Mouse (Mus musculus) mouse embryonic stem cell (cell line): ENCODE results near the gene Gm11127.
"Not testable (repeated sequence)": the region's sequence is repeated elsewhere in the genome, so short reads cannot be mapped to it uniquely, and the experiment has no call there.

Experiments used
- in situ Hi-C, 2 experiments: fragments of 300-500 bp; cut with MboI; formaldehyde crosslinking; loops; 1 replicate in 1 of 2; 3 replicates in 1 of 2; pipeline ENCODE4 v1.14.3; 2019 to 2020; ENCODE audit warnings: low sequenced_read_pairs in 2 of 2, low pct_unique_long_range_greater_than_20kb in 1 of 2, mixed read lengths in 1 of 2; ENCODE audit not compliant: unreplicated experiment in 1 of 2

Gene Gm11127

DNA sequence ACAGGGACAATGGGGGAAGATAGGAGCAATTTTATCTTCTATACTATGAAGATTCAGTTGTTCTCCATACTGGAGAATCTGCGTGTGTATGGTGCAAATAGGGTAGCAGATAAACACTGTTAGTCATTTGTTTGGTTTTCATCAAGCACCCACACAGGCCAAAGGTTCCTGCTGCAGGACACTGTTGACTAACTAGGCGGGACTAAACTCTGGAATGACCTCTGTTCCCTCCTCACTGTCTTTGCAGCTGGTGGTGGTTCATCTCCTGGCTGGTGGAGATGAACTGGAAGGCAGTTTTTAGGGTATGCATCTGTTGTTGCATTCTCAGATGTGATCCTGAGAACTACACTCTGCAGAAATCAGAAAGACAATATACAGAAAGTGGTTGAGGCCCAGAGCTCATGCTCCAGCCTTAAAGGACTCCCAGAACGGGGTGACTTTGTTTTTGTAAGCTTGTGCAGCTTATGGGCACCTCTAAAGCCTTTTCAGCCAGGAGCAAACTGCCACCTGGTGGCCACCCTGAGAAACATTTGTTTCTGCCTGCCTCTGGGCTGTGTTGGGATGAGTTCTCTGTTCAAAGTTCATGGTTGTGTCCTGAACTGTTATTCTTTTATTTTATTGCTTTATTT is 23.0 kb downstream of the Gm11127 start:
- in situ Hi-C loops, result not testable (repeated sequence)

DNA sequence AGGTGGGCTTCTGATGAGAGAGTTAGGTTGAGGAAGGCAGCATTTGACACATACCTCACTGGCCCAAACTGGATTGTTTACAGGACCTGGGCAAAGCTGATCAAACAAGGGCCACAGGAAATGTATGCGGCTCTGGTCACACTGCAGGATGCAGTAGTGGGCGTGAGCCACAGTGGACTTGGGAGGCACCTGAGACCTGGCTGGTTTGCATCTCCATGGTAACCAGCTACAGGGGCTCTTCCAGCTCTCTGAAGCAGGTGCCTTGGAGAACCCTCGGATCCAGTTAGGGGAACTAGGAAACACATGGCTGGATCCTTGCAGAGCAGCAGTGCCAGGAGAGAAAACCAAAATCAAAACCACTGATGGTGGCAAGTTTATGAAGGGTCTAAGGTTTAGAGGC is 23.6 kb downstream of the Gm11127 start:
- in situ Hi-C loops, result not testable (repeated sequence)

DNA sequence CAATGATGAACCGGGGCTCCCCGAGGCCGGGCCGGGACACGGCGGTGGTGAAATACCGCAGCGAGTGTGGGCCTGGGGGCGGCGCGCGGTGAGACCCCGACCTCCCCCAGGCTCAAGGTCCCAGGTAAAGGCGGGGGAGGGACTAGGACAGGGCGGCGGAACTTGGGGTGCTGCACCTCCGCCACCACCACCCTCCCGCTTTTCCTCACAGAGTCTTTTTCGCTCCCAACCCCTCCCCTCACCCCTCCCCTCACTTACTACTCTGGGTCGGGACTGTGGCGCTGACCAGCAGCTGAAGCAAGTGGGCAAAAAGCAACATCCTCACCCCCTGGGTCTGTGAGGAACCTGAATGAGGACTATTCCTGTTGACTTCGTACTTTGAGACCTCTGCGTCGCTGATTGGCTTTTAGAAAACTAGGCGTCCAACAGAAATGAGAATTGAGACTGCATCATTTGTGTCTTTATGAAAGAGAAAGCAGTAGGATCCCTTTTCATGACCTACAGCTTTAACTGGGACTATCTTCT is 25.8 kb downstream of the Gm11127 start, which contains the start of gene H2-T23:
TSS of gene H2-T23 (minus strand) at position 505 of the 525 bp plus-strand sequence.
- in situ Hi-C loops, result not testable (repeated sequence)

DNA sequence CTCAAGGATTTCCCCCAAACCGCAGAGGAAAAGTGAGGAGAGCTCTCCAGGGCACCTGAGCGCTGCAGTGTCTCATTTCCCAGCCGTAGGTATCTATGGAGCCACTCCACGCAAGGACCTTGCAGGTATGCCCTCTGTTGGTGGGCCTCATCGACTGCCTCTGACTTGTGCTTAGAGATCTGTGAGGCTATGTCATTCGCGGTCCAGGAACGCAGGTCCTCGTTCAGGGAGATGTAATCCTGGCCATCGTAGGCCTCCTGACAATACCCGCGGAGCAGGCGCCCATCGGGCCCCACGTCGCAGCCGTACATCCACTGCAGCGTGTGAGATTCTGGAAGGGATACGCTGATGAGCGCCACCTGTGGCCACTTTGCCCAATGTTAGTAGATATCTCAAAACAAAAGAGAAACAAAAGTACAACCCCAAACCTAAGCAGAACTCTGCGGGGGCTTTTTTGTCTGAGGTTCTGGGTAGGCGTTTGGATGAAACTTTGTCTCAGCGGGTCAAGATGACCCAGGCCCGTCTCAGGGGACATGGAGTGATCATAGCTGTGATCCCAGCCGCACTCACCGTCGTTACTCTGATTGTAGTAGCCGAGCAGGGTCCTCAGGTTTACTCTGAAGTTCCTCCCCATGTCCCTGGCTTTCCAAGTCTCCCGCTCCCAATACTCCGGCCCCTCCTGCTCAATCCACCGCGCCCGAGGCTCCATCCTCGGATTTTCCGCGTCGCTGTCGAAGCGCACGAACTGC is 26.4 kb downstream of the Gm11127 start:
- in situ Hi-C loops, result not testable (repeated sequence)

- in situ Hi-C loops, result not testable (repeated sequence)
Observed at GRCm38 (mm10) chr17:36030703-36031582, 27.2 kb downstream of the Gm11127 start.

DNA sequence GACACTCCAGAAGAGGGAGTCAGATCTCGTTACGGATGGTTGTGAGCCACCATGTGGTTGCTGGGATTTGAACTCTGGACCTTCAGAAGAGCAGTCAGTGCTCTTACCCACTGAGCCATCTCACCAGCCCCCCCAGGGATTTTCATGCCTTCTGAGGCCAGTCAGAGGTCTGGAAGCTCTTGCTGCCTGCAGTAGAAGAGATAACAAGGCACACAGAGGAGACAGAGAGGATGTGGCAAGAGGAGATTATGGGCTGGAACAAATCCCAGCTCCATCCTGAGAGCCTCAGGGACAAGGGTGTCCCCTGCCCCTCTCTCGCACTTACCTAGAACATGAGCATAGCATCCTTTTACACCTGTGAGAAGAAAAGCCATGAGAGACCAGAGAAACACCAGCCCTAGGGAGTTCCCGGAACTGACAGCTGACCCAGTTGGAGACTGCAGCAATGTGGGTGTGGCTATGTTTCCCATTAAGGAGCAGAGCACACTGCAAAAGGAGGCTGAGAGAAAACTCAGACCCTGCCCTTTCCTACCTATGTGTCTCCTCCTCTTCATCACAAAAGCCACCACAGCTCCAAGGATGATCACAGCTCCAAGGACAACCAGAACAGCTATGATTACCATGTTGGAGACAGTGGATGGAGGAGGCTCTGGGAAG is 28.0 kb downstream of the Gm11127 start:
- in situ Hi-C loops, result not testable (repeated sequence)

- in situ Hi-C loops, result no loop called here
Observed at GRCm38 (mm10) chr17:36028879-36029619, 29.1 kb downstream of the Gm11127 start.

- in situ Hi-C loops, result no loop called here
Observed at GRCm38 (mm10) chr17:36027663-36028062, 30.5 kb downstream of the Gm11127 start.

DNA sequence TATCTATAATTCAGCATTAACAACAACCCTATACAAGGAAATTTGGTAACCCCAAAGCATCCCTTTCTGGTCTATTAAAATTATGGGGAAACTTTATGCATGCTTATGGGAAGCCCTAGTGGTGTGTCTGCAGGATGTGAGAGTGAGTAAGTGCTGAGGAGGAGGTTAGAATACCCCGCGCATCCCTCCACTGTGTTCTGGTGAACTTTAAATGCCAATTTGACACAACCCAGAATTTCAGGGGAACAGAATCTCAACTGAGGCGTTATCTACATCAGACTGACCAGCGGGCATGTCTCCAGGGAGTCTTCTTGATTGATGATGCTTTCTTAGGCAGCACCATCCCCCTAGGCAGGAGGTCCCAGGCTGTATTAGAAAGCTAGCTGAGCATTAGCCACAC is 32.3 kb downstream of the Gm11127 start:
- in situ Hi-C loops, result no loop called here

DNA sequence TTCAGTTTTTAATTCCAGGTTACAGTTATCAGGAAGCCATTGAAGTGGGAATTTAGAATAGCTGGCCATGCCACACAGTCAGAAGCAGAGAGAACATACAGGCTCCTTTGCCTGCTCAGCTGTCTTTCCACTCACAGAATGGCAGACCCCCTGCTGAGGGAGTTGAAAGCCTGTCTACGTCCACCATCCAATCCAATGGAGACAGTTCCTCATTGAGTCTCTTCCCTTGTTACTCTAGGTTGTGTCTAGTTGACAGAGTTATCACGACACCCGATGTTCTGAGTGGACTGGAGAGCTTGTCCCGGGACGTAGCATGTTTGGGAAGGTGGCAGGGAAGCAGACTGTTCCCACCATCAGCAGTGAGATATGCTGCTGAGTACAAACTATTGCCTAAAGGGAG is 33.0 kb downstream of the Gm11127 start:
- in situ Hi-C loops, result no loop called here

DNA sequence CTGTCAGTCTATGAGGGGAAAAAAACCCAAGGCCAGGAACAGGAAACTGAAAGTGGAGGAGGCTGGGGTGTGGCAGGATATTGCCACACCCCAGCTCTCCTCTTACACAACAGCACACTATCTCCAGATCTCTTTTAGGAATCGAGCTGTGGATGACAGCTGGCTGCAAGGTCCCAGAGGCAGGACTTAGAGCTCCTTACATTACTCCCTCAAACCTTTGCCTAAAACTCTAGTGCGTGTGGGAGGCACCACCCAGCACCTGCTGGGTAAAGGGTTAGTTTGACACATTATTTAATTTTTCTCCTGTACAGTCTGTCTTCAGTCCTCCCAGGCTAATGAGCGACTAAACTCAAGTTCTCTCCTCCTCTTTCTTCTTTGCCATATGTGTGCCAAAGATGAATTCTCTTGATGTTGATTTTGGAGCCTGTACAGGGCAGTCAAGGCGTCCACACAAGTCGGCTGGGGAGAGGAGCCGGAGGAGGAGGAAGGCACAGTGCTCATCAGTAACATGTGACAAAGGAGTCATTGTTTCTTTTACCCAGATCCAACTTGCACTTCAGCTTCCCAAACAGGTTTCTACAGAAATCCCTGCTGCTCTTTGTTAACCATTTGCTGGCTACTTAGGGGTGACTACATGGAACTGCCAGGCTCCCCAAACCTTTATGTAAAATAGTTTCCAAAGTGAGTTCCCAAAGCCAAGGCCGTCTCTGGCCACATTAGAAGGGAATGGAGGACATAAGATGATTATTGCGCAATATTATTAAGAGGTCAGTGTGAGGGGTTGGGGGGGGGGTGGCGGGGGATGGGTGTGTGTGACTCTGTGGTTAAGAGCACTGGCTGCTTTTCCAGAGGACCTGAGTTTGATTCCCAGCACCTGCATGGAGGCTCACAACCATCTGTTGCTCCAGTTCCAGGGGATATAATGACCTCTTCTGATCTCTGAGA is 34.2 kb downstream of the Gm11127 start:
- in situ Hi-C loops, result no loop called here

DNA sequence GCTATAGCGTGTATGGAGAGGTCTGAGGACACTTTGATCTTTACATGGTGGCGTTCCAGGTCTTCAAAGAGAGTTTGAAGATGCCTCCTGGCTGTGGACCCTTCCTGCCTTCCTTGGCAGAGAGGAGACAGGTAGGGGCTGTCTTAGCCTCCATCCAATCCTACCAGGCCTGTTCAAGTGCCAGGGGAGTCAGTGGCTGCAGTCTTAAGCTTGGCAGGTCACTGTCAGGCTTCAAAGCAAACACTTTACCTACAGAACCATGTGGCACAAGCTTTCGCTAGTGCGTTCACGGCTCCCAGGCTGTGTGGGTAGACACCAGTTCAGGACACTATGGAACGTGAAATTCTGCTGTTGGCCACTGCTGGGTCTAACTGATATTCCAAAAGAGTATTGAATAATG is 35.2 kb downstream of the Gm11127 start:
- in situ Hi-C loops, result no loop called here

DNA sequence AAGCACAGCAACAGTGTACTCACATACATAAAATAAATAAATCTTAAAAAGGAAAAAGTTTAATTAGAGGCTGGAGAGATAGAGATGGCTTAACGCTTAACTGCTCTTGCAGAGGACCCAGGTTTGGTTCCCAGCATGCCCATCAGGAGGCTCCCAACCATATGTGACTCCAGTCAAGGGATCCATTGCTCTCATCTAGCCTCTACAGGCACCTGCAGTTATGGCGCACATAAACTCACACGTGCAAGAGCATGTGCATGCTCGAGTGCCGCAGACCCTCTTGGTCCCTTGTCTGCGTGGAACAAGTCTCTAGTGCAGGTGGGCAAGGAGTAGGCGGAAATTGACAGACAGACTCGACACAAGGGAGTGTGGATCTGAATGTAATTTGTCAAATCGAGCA is 36.1 kb downstream of the Gm11127 start:
- in situ Hi-C loops, result no loop called here

- in situ Hi-C loops, result no loop called here
Observed at GRCm38 (mm10) chr17:36021309-36021708, 36.9 kb downstream of the Gm11127 start.

DNA sequence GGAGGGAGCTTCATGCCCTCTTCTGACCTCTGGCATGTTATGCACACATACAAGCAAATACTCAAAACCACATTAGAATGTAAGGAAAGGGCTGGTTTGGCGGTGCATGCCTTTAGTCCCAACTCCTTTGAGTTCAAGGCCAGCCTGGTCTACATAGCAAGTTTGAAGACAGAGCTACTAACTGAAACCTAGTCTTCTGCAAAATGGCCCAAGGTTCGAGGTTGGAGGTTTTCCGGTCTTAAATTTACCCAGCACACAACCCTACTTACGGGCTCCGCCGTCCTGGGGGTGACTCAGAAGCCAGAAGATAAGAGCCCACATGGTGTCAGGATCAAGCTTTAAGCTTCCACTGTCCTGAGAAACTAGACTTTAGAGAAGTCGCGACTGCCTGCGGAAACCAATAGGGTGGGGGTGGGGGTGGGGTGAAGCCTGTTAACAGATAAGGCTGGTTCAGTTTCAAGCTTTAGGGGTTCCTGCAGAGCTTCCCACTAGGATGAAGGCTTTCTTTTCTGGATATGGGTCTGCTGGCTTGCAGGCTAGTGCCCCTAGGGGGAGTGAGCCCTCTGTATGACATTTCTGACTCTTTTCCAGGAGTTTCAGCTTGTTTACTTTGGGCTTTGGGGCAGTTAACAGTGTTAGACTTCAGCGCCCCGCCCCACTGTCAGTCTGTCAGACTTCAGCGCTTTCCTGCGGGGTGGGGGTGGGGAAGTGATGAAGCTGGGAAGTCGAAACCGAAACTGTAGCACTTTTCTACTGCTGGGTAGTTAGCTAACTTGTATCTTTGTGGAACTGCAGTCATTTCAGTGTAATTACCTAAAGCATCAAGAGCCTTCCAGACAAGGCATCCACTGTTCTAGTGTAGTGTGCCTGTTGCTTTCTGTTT is 37.7 kb downstream of the Gm11127 start, which contains the start of gene H2-T24:
TSS of gene H2-T24 (minus strand) at position 370 of the 883 bp plus-strand sequence.
- in situ Hi-C loops, result no loop called here

GRCm38 (mm10) chr17:36019519-36019918 is 38.7 kb downstream of the Gm11127 start:
- in situ Hi-C loops, result no loop called here
